Mouse (Mus musculus) left cerebral cortex, adult 8-10 months (tissue): ENCODE data around the gene Styk1. TPM values are rescaled to one million over a fixed set of nuclear protein-coding genes. Genes with fewer than 3 reads are reported as not detected.

ENCODE experiments used
- DNase-seq, 2 experiments: peaks; one replicate each; pipeline ENCODE4 v3.0.0; 2022; ENCODE audit warnings: low spot score in 2 of 2
- total RNA-seq, 4 experiments: library from RNA; stranded (reverse); gene quantifications; 2 replicates each; pipeline ENCODE4 v1.2.4; 2022

Gene Styk1
- under 1 TPM in 3 of 4 experiments, not detected in 1; 0.21 to 0.48 (median 0.46) TPM for total RNA-seq

GRCm38 (mm10) chr6:131353352-131353919 lies at the start of gene Styk1:
Styk1 (minus strand) TSS chr6:131353597.
- peak; percentile 56 to 79 for DNase-seq

- DNase-seq: no peak
These were observed 49.6 kb upstream of the Styk1 start for GRCm38 (mm10) chr6:131403036-131403435.

- no peak for DNase-seq
These were observed 49.2 kb upstream of the Styk1 start for GRCm38 (mm10) chr6:131402606-131403005.

GRCm38 (mm10) chr6:131401259-131401658 lies 47.9 kb upstream of the Styk1 start:
- no peak for DNase-seq

GRCm38 (mm10) chr6:131396650-131397049 lies 43.3 kb upstream of the Styk1 start:
- DNase-seq: no peak

DNA sequence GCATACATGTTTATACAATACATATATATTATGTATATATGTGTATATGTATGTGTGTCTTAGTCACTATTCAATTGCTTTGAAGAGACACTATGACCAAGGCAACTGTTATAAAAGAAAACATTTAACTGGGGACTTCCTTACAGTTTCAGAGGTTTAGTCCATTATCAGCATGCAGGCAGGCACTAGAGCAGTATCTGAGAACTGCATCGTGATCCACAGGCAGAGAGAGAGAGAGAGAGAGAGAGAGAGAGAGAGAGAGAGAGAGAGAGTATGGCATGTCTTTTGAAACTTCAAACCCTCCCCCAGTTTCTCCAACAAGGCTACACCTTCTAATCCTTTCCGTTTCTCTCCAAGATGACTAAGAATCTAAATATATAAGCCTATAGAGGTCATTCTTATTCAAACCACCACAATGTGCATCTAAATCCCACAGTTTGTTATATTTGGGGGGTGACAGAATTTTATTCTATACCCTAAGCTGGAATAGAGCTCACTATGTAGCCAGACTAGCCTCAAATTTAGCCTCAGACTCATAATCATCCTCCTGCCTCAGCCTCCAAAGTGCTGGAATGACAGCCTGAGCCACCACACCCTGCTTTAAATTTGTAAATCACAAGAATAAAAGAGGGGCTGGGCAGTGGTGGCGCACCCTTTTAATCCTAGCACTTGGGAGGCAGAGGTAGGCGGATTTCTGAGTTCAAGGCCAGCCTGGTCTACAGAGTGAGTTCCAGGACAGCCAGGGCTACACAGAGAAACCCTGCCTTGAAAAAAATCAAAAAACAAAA lies 40.7 kb upstream of the Styk1 start:
- DNase-seq: no peak

DNA sequence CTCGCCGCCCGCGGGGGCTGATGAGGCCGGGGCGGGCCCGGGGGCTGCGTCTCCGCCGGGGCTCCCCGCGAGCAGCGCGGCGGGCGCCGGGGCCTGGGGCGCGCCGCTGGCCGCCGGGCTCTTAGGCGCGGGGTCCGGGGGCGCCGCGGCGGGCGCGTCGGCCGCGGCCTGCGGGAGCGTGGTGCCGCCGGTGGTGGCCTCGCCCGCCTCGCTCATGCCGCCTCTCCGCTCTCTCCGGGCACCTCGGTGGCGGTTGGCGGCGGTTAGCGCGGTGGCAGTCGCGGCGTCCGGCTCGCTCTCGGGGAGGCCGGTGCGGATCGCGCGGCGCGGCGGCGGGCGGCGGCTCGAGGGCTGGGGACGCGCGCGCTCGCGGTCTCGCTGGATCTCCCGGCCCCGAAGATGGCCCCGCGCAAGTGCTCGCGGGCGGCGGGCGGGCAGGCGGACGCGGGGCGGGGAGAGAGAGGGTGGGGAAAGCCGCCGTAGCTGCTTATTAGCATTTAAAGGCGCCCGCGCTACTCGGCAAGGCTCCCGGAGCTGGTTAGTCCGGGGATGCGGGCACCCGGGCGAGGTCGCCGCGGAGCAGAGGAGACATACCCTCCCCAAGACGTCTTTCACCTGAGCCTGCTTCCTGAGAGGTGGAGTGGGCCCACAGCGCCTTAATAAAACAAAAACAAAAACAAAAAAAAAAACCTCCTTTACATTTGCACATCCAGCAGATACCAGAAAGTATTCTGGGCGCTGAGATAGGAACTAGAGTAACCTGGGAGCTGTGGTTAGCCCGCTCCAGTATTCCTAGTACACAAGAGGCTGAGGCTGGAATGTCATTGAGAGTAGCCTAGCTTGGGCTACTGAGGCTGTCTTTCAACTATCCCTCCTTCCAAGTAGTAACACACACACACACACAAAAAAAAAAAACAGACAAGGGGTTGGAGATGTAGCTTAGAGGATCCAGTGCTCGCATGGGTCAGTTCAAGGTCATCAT lies 34.9 kb upstream of the Styk1 start, which contains the start of gene Ybx3:
Ybx3 (minus strand) TSS at position 437 of the 982 bp plus-strand sequence.
- peak; percentile 72 to 79 for DNase-seq

GRCm38 (mm10) chr6:131387221-131388039 lies 34.0 kb upstream of the Styk1 start:
- DNase-seq: peak; percentile 36 to 86

- DNase-seq: no peak
These were observed 33.1 kb upstream of the Styk1 start for GRCm38 (mm10) chr6:131386416-131387019.

DNA sequence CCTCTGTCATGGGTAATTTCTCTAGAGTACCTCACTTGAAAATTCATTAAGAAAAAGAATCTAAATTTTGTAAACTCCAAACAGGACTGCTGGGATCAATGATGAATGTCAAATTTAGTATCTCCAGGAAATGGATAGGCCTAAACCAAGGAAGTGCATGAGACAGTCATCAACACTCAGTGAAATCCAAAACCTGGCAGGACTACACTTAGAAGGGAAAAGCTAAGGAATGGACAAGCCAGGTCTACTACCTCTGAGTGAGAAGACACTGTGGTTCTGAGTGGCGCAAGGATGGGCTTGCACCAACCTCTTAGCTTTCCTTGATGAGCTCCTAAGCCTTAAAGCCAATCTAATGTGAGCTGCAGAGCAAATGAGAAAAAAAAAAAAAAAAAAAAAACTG lies 32.1 kb upstream of the Styk1 start:
- no peak for DNase-seq

DNA sequence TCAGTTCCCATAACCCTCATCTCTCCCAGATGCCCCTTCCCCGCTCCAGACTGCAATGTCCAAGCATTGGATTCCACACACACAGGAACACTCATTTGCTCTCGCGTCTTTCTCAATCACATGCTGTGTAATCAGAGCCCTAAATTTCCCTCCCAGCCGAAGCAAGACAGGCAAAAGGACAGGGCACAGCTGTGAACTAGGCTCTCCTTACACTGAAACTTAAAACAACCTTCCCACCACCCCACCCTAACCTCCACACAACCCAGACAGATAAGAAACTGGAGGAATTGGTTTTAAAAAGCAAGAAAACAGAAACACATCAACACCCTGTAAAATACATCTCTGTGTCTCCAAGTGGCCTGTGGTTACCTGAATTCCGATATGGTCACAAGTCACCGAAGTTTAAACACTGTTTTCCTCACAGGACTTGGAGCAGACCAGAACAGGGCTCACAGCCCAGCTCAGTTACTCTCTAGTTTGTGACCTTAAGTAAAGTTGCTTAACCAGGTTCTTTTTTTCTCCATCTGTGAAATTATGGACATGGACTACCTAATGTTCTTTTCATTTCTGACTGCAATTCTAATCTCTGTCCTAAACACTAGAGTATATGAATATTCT lies 30.4 kb upstream of the Styk1 start:
- no peak for DNase-seq

DNA sequence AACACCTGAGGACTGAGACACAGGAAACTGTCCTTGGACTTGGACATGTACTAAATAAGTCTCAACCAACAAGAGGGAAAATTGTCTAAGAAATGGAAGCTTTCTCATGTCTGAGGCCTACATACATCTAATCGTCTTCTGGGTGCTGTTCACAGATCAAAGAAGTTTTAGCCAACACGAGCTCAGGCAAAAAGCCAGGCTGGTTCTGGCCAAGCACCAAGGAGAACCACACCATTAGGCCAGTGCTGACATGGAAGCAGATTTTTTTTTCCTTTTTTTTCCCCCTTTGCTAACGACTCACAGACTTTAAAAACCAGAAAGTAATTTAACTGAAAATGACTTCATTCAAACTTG lies 29.6 kb upstream of the Styk1 start:
- DNase-seq: no peak

DNA sequence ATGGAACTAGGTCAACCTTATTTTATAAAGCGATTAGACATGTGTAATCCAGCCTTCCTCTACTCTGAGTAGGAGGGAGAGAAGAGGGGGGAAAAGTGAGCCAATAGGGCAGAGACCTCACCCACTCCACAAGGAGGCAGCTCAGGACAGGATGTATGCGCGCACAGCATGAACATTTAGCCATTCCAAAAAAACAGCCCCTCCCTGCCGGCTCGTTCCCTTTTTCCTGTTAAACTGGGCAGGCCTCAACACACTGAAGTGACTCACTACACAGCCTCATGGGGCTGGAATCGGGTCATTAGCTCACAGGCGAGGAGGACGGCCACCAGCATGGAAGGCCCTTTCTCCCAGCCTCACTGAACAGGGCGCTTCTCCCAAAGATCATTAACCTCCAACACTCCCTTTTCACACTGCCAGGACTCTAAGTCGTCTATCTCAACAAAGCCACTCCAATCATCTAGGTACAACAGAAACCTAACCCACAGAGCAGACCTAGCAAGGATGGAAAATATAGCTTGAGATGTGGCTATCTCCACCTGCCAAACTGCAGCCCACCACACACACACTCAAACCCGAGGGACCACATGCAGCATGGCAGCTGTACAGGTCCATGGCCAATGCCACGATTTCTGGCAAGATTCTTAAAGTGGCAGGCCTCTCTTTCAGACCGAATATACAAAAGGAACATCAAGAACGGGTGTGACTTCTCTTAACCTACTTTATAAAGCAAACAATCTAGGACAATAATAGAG lies 29.0 kb upstream of the Styk1 start:
- no peak for DNase-seq

- DNase-seq: no peak
These were observed 25.5 kb upstream of the Styk1 start for GRCm38 (mm10) chr6:131378858-131379428.

GRCm38 (mm10) chr6:131377378-131377777 lies 24.0 kb upstream of the Styk1 start:
- DNase-seq: no peak

DNA sequence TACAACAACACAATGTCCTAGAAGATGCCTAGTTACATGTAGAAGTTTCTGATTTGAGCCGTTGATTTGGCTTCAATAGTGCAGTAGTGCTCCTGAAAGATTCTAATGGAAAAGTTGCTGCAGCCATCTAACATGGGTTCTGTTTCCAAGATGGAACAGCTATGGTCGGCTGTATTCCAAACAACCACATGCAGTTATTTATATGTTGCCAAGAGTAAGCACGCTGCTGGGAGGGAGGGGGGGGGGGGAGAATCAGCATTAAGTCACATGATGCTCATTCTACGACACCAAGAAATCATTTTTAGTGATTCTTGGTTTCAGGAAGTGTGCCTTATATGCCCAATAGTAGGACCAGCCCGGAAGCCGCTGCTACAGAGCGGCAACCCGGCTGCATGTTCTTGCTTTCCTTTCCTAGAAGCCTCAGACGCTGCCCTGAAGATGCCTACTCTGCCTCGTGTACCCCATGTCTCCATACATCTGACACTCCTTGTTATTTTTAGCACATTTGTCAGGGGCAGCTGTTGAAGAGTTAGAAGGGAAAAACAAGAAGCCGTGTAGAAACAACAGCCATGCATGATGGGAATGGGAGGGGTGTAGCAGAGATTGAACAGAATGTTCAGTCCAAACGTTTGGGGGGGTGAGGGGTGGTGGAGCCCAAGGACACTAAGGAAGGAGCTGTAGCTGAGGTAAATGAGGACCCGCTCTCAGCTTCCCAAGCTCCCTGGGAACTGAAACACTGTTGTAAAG lies 21.4 kb upstream of the Styk1 start:
- no peak for DNase-seq

GRCm38 (mm10) chr6:131373160-131373559 lies 19.8 kb upstream of the Styk1 start:
- DNase-seq: no peak

DNA sequence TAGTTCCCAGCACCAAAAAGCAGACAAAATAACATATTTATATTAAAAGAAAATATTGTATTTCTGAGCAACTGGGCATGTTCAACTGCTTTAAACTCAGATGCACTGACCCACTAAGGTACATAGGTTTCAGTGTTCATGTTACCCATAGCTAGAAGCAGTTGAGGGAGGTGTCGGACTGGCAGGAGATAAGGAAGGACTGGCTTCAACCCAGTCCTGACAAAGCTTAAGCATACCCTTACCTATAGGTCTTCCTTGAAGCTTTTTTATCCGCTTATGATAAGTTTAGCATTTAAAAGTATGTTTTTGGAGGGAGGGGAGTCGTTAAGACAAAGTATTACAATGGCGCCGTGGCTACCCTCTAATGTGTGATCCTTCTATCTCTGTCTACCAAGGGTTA lies 17.4 kb upstream of the Styk1 start:
- DNase-seq: no peak
